Mouse (Mus musculus) hindbrain, embryonic 16.5 days (tissue): ENCODE measurements around the gene Padi4. TPM values are rescaled to one million over a fixed set of nuclear protein-coding genes. Genes with fewer than 3 reads are reported as not detected.

ENCODE experiments used
- ATAC-seq: fragments of 200-750 bp; cut with Nextera tagmentation; 2 replicates; pipeline ENCODE4 v1.8.0; 2017; ENCODE audit warnings: moderate TSS enrichment, moderate library complexity
- H3K27ac ChIP-seq: fragments of 300-500 bp; sonication (generic); 2 replicates; pipeline ENCODE4 v1.5.1; 2014; ENCODE audit warnings: low read depth, mild to moderate bottlenecking, control low read depth, low read length, moderate library complexity
- H3K27me3 ChIP-seq: fragments of 300-500 bp; sonication (generic); replicated peaks from 2 replicates; pipeline ENCODE4 v1.6.1; 2014; ENCODE audit warnings: low read length; ENCODE audit not compliant: control insufficient read depth, insufficient read depth
- H3K36me3 ChIP-seq: fragments of 300-500 bp; sonication (generic); 2 replicates; pipeline ENCODE4 v1.6.1; 2014; ENCODE audit warnings: mild to moderate bottlenecking, low read length, moderate library complexity, mixed read lengths; ENCODE audit not compliant: control insufficient read depth, insufficient read depth
- H3K4me1 ChIP-seq: fragments of 300-500 bp; sonication (generic); 2 replicates; pipeline ENCODE4 v1.6.1; 2014; ENCODE audit warnings: low read depth, low read length; ENCODE audit not compliant: control insufficient read depth, insufficient read depth
- H3K4me2 ChIP-seq: fragments of 300-500 bp; sonication (generic); 2 replicates; pipeline ENCODE4 v1.6.1; 2014; ENCODE audit warnings: mild to moderate bottlenecking, low read length, control low read depth, moderate library complexity
- H3K4me3 ChIP-seq: fragments of 300-500 bp; sonication (generic); 2 replicates; pipeline ENCODE4 v1.5.1; 2014; ENCODE audit warnings: mild to moderate bottlenecking, low read length, control low read depth, moderate library complexity
- H3K9ac ChIP-seq: fragments of 300-500 bp; sonication (generic); 2 replicates; pipeline ENCODE4 v1.6.1; 2014; ENCODE audit warnings: low read depth, mild to moderate bottlenecking, control low read depth, low read length, moderate library complexity
- H3K9me3 ChIP-seq: fragments of 300-500 bp; sonication (generic); 2 replicates; pipeline ENCODE4 v1.6.1; 2014; ENCODE audit warnings: mild to moderate bottlenecking, low read length, moderate library complexity; ENCODE audit not compliant: control insufficient read depth
- WGBS: fragments of 180-500 bp; shearing (Covaris S2); extraction: QIAGEN DNeasy Blood & Tissue Kit; methylation state at CpG from one replicate; pipeline ENCODE4 v1.1.7; 2014; 5-methylcytosine and 5-hydroxymethylcytosine counted together
- polyA plus RNA-seq: library from polyadenylated mRNA; unstranded; fragments of >200 nt; fragmentation: Nextera tagmentation; extraction: Ambion mirVana; gene quantifications from 2 replicates; pipeline ENCODE4 v1.2.1, GENCODE M21; 2015

Padi4 gene
- polyA plus RNA-seq, 1 experiment from 2014 or later, result 0.14 TPM

GRCm38 (mm10) chr4:140791071-140791470, 17.0 kb upstream of the Padi4 start:
- H3K9ac ChIP-seq, result no peak overlapping the region
- H3K4me2 ChIP-seq, result no peak overlapping the region
- ATAC-seq, result no peak
- 0 out of 2 replicates have a peak, but pooled peaks cover 2% of the 10 kb centered on the region for H3K9me3 ChIP-seq
- no peaks in the 10 kb centered on the region for H3K4me1 ChIP-seq
- H3K4me3 ChIP-seq, result no peak overlapping the region
- H3K27me3 ChIP-seq, result no peaks in the 10 kb centered on the region; the same call in 1 of the 2 replicates
- 85% methylated on average over 16 of the region's 16 CpGs for WGBS
- no peak overlapping the region for H3K27ac ChIP-seq
- H3K36me3 ChIP-seq, result no peaks in the 10 kb centered on the region

GRCm38 (mm10) chr4:140789983-140790382, 15.9 kb upstream of the Padi4 start:
- no peaks in the 10 kb centered on the region for H3K36me3 ChIP-seq
- WGBS, result 83% methylated on average over 3 of the region's 4 CpGs
- H3K9me3 ChIP-seq, result 0 out of 2 replicates have a peak, but pooled peaks cover 2% of the 10 kb centered on the region
- no peak overlapping the region for H3K4me3 ChIP-seq
- no peak overlapping the region for H3K9ac ChIP-seq
- no peak for ATAC-seq
- no peak overlapping the region for H3K4me2 ChIP-seq
- H3K4me1 ChIP-seq, result no peaks in the 10 kb centered on the region
- H3K27me3 ChIP-seq, result no peaks in the 10 kb centered on the region; the same call in 1 of the 2 replicates
- no peak overlapping the region for H3K27ac ChIP-seq

DNA sequence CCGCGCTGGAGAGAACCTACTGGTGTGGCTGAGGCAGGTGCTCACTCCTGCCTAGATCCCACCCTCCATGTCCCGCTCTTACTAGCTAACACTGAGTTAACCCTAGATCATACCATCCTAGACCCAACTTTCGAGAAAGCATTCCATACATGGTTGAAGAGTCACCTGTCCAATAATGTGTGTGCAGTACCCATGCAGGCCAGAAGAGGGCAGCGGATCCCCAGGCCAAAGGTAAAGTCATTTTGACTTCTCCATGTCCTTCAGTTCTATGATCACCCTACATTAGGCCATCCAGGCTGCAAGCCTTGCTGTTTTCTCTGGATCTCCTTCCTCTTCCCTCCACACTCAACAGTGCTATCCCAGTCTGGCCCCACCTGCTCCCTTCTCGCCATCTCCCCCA, 14.9 kb upstream of the Padi4 start:
- ATAC-seq, result no peak
- WGBS, result 43% methylated on average over 6 of the region's 6 CpGs

DNA sequence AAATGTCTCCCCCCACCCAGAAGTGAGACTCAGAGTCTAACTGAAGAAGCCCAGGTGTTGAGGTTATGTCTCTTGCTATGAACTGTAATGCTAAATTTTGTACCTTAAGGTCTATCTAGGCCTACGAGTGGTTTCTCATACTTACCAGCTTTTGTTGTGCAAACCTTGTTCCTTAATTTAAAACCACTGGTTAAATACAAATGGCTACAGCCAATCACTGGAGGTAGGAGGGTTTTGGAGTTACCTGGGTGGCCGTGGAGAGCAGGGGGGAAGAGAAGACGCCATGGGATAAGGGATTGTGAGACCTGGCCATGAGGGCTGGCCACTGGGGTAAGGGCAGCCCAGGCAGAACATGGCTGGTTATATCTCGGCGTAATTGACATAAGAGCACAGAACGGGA, 14.2 kb upstream of the Padi4 start:
- Histone ChIP-seq H3K36me3 (no peaks in the 10 kb centered on the region), H3K27ac (no peak overlapping the region), H3K9me3 (0 out of 2 replicates have a peak, but pooled peaks cover 2% of the 10 kb centered on the region), H3K4me3 (no peak overlapping the region), H3K4me2 (no peak overlapping the region), H3K4me1 (no peaks in the 10 kb centered on the region), H3K27me3 (no peaks in the 10 kb centered on the region; the same call in 1 of the 2 replicates), H3K9ac (no peak overlapping the region)
- ATAC-seq, result no peak
- 87% methylated on average over 6 of the region's 6 CpGs for WGBS

More for the DNA sequence above, 14.9 kb upstream of the Padi4 start:
- Histone ChIP-seq H3K4me1 (no peaks in the 10 kb centered on the region), H3K36me3 (no peaks in the 10 kb centered on the region), H3K27me3 (no peaks in the 10 kb centered on the region; the same call in 1 of the 2 replicates), H3K27ac (no peak overlapping the region), H3K9me3 (0 out of 2 replicates have a peak, but pooled peaks cover 2% of the 10 kb centered on the region), H3K4me3 (no peak overlapping the region), H3K4me2 (no peak overlapping the region), H3K9ac (no peak overlapping the region)

DNA sequence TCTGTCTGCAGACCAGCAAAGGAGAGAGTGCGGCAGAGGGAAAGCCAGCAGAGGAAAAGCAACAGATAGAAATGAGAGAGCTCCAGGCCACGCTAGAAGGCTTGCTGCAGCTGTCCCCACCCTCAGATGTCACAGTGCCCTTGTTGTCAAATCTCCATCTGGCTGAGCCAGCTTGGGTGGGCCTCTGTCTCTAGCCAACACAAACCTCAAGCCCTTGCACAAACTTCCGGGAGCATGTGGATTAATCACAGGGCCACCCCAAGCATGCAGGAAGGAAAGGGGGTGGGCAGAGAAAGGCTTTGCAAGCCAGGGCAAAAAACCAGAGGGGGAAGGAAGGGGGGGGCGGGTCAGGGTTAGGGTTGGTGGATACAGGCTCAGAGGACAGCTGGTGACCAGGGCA, 13.4 kb upstream of the Padi4 start:
- H3K27ac ChIP-seq, result no peak overlapping the region
- ATAC-seq, result no peak
- H3K36me3 ChIP-seq, result no peaks in the 10 kb centered on the region
- H3K9me3 ChIP-seq, result 0 out of 2 replicates have a peak, but pooled peaks cover 2% of the 10 kb centered on the region
- no peak overlapping the region for H3K4me3 ChIP-seq
- no peaks in the 10 kb centered on the region for H3K4me1 ChIP-seq
- H3K27me3 ChIP-seq, result no peaks in the 10 kb centered on the region; the same call in 1 of the 2 replicates
- H3K9ac ChIP-seq, result no peak overlapping the region
- H3K4me2 ChIP-seq, result no peak overlapping the region
- 63% methylated on average over 4 of the region's 4 CpGs for WGBS

- Histone ChIP-seq H3K4me1 (no peaks in the 10 kb centered on the region), H3K27me3 (no peaks in the 10 kb centered on the region; the same call in 1 of the 2 replicates), H3K9me3 (0 out of 2 replicates have a peak, but pooled peaks cover 2% of the 10 kb centered on the region), H3K4me2 (no peak overlapping the region), H3K27ac (no peak overlapping the region), H3K36me3 (no peaks in the 10 kb centered on the region), H3K9ac (no peak overlapping the region), H3K4me3 (no peak overlapping the region)
- WGBS, result 86% methylated on average over 5 of the region's 5 CpGs
- ATAC-seq, result no peak
Measured at GRCm38 (mm10) chr4:140785217-140785616, 11.2 kb upstream of the Padi4 start.

GRCm38 (mm10) chr4:140784292-140784945, 10.4 kb upstream of the Padi4 start:
- Histone ChIP-seq H3K27me3 (no peaks in the 10 kb centered on the region; the same call in 1 of the 2 replicates), H3K4me1 (no peaks in the 10 kb centered on the region), H3K4me2 (no peak overlapping the region), H3K9me3 (0 out of 2 replicates have a peak, but pooled peaks cover 2% of the 10 kb centered on the region), H3K36me3 (no peaks in the 10 kb centered on the region), H3K27ac (no peak overlapping the region), H3K4me3 (no peak overlapping the region), H3K9ac (no peak overlapping the region)
- no peak for ATAC-seq
- 96% methylated on average over 8 of the region's 9 CpGs for WGBS

GRCm38 (mm10) chr4:140782821-140783220, 8.8 kb upstream of the Padi4 start:
- no peak overlapping the region for H3K4me2 ChIP-seq
- H3K9ac ChIP-seq, result no peak overlapping the region
- ATAC-seq, result no peak
- no peaks in the 10 kb centered on the region for H3K27me3 ChIP-seq
- H3K36me3 ChIP-seq, result no peaks in the 10 kb centered on the region
- H3K4me3 ChIP-seq, result no peak overlapping the region
- H3K4me1 ChIP-seq, result no peaks in the 10 kb centered on the region
- H3K9me3 ChIP-seq, result 0 out of 2 replicates have a peak, but pooled peaks cover 2% of the 10 kb centered on the region
- WGBS, result 92% methylated on average over 9 of the region's 9 CpGs
- no peak overlapping the region for H3K27ac ChIP-seq

DNA sequence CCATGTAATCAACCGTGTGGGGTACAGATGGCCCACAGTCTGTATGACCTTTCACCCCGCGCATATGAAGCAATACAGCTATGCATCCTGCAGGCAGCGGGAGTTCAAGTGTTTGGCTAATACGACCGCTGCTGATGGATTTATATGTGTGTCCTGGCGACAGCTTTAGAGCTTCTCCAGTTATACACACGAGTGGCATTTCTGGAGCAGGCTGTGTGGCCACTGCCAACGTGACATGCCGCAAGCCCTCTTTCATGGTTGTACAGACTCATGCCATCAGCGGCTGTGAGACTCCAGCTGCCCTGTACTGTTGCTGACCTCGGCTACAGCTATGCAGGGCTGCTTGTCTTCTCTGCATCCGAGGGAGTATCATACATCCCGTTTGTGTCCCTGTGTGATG, 6.5 kb upstream of the Padi4 start:
- H3K36me3 ChIP-seq, result no peaks in the 10 kb centered on the region
- WGBS, result 80% methylated on average over 14 of the region's 14 CpGs
- no peak overlapping the region for H3K27ac ChIP-seq
- no peaks in the 10 kb centered on the region for H3K4me1 ChIP-seq
- H3K9ac ChIP-seq, result no peak overlapping the region
- ATAC-seq, result no peak
- no peak overlapping the region for H3K4me2 ChIP-seq
- no peaks in the 10 kb centered on the region for H3K27me3 ChIP-seq
- H3K4me3 ChIP-seq, result no peak overlapping the region
- no peaks in the 10 kb centered on the region for H3K9me3 ChIP-seq
